Mouse (Mus musculus): ENCODE results near the gene Il1f10.

- TF ChIP-seq CTCF (IDR thresholded peaks at IDR 0.05; ENCODE audit: low read depth) (peak; percentile 86), EP300 (IDR thresholded peaks at IDR 0.05; ENCODE audit: low read depth) (no peak)
Observed at GRCm38 (mm10) chr2:24296837-24297236, 5.8 kb downstream of the Il1f10 start.

All from liver, postnatal 0 days (tissue).